Comparison of ENCODE assay signal across 12 mouse cellular contexts in genomic region chr5:65038305-65038704, GRCm38 (mm10). TPM values are rescaled to one million over a fixed set of nuclear protein-coding genes. Genes with fewer than 3 reads are reported as not detected.
A peak's percentile ranks its signal among the peaks of the same experiment; 100 is the strongest.
DNase-seq lines count a peak whose midpoint lies in the region; ATAC-seq and TF ChIP-seq lines count a peak whose summit lies in the region.
"Had no signal": no experiment of that assay in that cellular context is flagged by ENCODE, and none has a peak within 500 bp of the region (broad histone marks: within the 10 kb centered on the region; RNA-seq: fewer than 3 reads in every experiment).

No protein-coding gene starts in this region.

- no peak overlapping the region for H3K4me2 ChIP-seq in heart, embryonic 16.5 days (ENCODE audit: low read depth, low read length)
- no peak overlapping the region for H3K4me2 ChIP-seq in lung, embryonic 15.5 days
- H3K4me2 ChIP-seq in limb, embryonic 13.5 days (replicated peaks): peak overlapping the region; percentile 37
- H3K4me2 ChIP-seq: neural tube, embryonic 12.5 days had no signal

- TF ChIP-seq CTCF in lung, adult 2 months (IDR thresholded peaks at IDR 0.05; ENCODE audit: insufficient read depth, low read length): no peak
- no peak for TF ChIP-seq CTCF in small intestine, adult 2 months (IDR thresholded peaks at IDR 0.05; ENCODE audit: extremely low read depth, insufficient read length, insufficient replicate concordance, low read depth, low read length)

- DNase-seq in heart, adult 11 months: no peak
- no peak for DNase-seq in lung, adult 2 months
- DNase-seq in spleen, postnatal 14 days (ENCODE audit: low spot score in 2 of 2): no peak
- DNase-seq: cerebellum, adult 9-11 months had no signal

- H3K4me1 ChIP-seq in heart, embryonic 16.5 days (ENCODE audit: control insufficient read depth, insufficient read depth, low read length): peaks cover 5% of the 10 kb centered on the region; the same call in 1 of the 2 replicates
- 0 out of 2 replicates have a peak, but pooled peaks cover 6% of the 10 kb centered on the region for H3K4me1 ChIP-seq in lung, embryonic 15.5 days
- H3K4me1 ChIP-seq in lung, adult 2 months (ENCODE audit: control insufficient read depth, insufficient read depth, low read length): peaks cover 3% of the 10 kb centered on the region; the same call in 1 of the 2 replicates
- peaks cover 17% of the 10 kb centered on the region for H3K4me1 ChIP-seq in limb, embryonic 13.5 days
- no peaks in the 10 kb centered on the region for H3K4me1 ChIP-seq in small intestine, adult 2 months (ENCODE audit: control insufficient read depth, insufficient read depth, insufficient read length, low read length)
- H3K4me1 ChIP-seq: neural tube, embryonic 12.5 days had no signal

- ATAC-seq in heart, embryonic 16.5 days (replicated peaks; ENCODE audit: extremely low read depth, insufficient read depth, low FRiP score): no peak
- ATAC-seq in lung, embryonic 15.5 days (ENCODE audit: borderline replicate concordance, extremely low read depth, low FRiP score, low TSS enrichment): peak; percentile 47; the same call in 1 of the 2 replicates
- ATAC-seq in limb, embryonic 13.5 days (ENCODE audit: low FRiP score, low read depth): peak; percentile 48; the same call in 1 of the 2 replicates
- ATAC-seq in frontal cortex, adult (ENCODE audit: low TSS enrichment): no peak

- H3K27me3 ChIP-seq in heart, embryonic 16.5 days (ENCODE audit: control insufficient read depth, insufficient read depth, low read length): no peaks in the 10 kb centered on the region
- no peaks in the 10 kb centered on the region for H3K27me3 ChIP-seq in lung, embryonic 15.5 days
- no peaks in the 10 kb centered on the region for H3K27me3 ChIP-seq in limb, embryonic 13.5 days
- no peaks in the 10 kb centered on the region for H3K27me3 ChIP-seq in small intestine, adult 2 months (ENCODE audit: control insufficient read depth, insufficient read depth, low read length)
- H3K27me3 ChIP-seq: neural tube, embryonic 12.5 days had no signal

- no peaks in the 10 kb centered on the region for H3K9me3 ChIP-seq in heart, embryonic 16.5 days (replicated peaks; ENCODE audit: control insufficient read depth, low read length)
- H3K9me3 ChIP-seq in lung, embryonic 15.5 days: no peaks in the 10 kb centered on the region
- H3K9me3 ChIP-seq in limb, embryonic 13.5 days: no peaks in the 10 kb centered on the region
- H3K9me3 ChIP-seq: neural tube, embryonic 12.5 days had no signal

- TF ChIP-seq POLR2A in lung, adult 2 months (IDR thresholded peaks at IDR 0.05; ENCODE audit: borderline replicate concordance, extremely low read depth, low read depth, low read length): no peak
- no peak for TF ChIP-seq POLR2A in small intestine, adult 2 months (IDR thresholded peaks at IDR 0.05; ENCODE audit: low read depth, low read length)

- 74% methylated on average over 9 of the region's 9 CpGs for WGBS in heart, embryonic 16.5 days
- WGBS in lung, embryonic 15.5 days: 56% methylated on average over 9 of the region's 9 CpGs
- WGBS in lung, adult 2 months: 52% methylated on average over 9 of the region's 9 CpGs
- WGBS in limb, embryonic 13.5 days: 61% methylated on average over 9 of the region's 9 CpGs
- 67% methylated on average over 9 of the region's 9 CpGs for WGBS in small intestine, adult 2 months

- no peak overlapping the region for H3K4me3 ChIP-seq in heart, embryonic 16.5 days (ENCODE audit: low read length)
- no peak overlapping the region for H3K4me3 ChIP-seq in lung, embryonic 15.5 days
- H3K4me3 ChIP-seq in lung, adult 2 months (replicated peaks; ENCODE audit: extremely low read depth, low read depth, low read length): no peak overlapping the region
- H3K4me3 ChIP-seq in limb, embryonic 13.5 days: no peak overlapping the region
- H3K4me3 ChIP-seq in small intestine, adult 2 months (ENCODE audit: low read depth, low read length): no peak overlapping the region
- H3K4me3 ChIP-seq: erythroblast, embryonic 14.5 days; neural tube, embryonic 12.5 days had no signal

- H3K36me3 ChIP-seq in heart, embryonic 16.5 days (ENCODE audit: control insufficient read depth, insufficient read depth): peaks cover 9% of the 10 kb centered on the region; the same call in 1 of the 2 replicates
- peaks cover 41% of the 10 kb centered on the region for H3K36me3 ChIP-seq in lung, embryonic 15.5 days
- H3K36me3 ChIP-seq in limb, embryonic 13.5 days: peaks cover 54% of the 10 kb centered on the region
- peaks cover 17% of the 10 kb centered on the region for H3K36me3 ChIP-seq in small intestine, adult 2 months (ENCODE audit: control insufficient read depth, insufficient read depth, low read length)
- H3K36me3 ChIP-seq: neural tube, embryonic 12.5 days had no signal

- peak overlapping the region; percentile 46 for H3K27ac ChIP-seq in heart, embryonic 16.5 days (ENCODE audit: low read length)
- peak overlapping the region; percentile 12; the same call in 1 of the 2 replicates for H3K27ac ChIP-seq in lung, embryonic 15.5 days
- peak overlapping the region; percentile 77; the same call in 1 of the 2 replicates for H3K27ac ChIP-seq in limb, embryonic 13.5 days
- H3K27ac ChIP-seq in small intestine, adult 2 months (ENCODE audit: insufficient read depth, low read depth, low read length): peak overlapping the region; percentile 38; the same call in 1 of the 2 replicates
- H3K27ac ChIP-seq: macrophage; neural tube, embryonic 12.5 days had no signal

- H3K9ac ChIP-seq in heart, embryonic 16.5 days (ENCODE audit: low read length): no peak overlapping the region
- H3K9ac ChIP-seq in lung, embryonic 15.5 days: no peak overlapping the region
- no peak overlapping the region for H3K9ac ChIP-seq in limb, embryonic 13.5 days
- H3K9ac ChIP-seq: neural tube, embryonic 12.5 days had no signal

RNA-seq across cellular contexts. Expression of gene Tmem156, which starts 53.6 kb away (rescaled TPM):
- 0.26 and 0.71 TPM in 2 replicates for polyA plus RNA-seq in heart, embryonic 16.5 days (2015; fragmentation: Nextera tagmentation; extraction: Ambion mirVana)
- 0.42 and 0.50 TPM in 2 replicates for polyA plus RNA-seq in lung, embryonic 15.5 days (2015; fragmentation: Nextera tagmentation; extraction: Ambion mirVana)
- 0.49 and 1.5 TPM in 2 replicates for polyA plus RNA-seq in lung, adult 2 months (2012; rRNA removed)
- 0.33 and 0.42 TPM in 2 replicates for polyA plus RNA-seq in limb, embryonic 13.5 days (2015; fragmentation: Nextera tagmentation; extraction: Ambion mirVana)
- 0.23 and 0.29 TPM in 2 replicates for polyA plus RNA-seq in small intestine, adult 2 months (2012; rRNA removed)
- polyA plus RNA-seq: erythroblast, embryonic 14.5 days had no signal

Comparison
In these comparisons a context has a peak if more than half of its experiments do, and no peak if none do; other contexts are left out.
1. ATAC-seq: peak in lung, embryonic 15.5 days (single experiment) and limb, embryonic 13.5 days (single experiment); none in heart, embryonic 16.5 days (single experiment) and frontal cortex, adult (single experiment).
2. H3K27ac ChIP-seq: peak in every context shown above with its lines; median percentile 77 in limb, embryonic 13.5 days; 46 in heart, embryonic 16.5 days; 38 in small intestine, adult 2 months; 12 in lung, embryonic 15.5 days.